Mouse (Mus musculus) left cerebral cortex, postnatal 4 days (tissue): ENCODE measurements around the gene Hnrnpll. TPM values are rescaled to one million over a fixed set of nuclear protein-coding genes. Genes with fewer than 3 reads are reported as not detected.
"Not testable (repeated sequence)": the region's sequence is repeated elsewhere in the genome, so short reads cannot be mapped to it uniquely, and the experiment has no call there.

ENCODE experiments used
- DNase-seq: peaks from one replicate; pipeline ENCODE4 v3.0.0-alpha.2; 2022
- intact Hi-C: fragments of 180-260 bp; cut with DNase I; formaldehyde crosslinking; loops from one replicate; pipeline ENCODE4 v1.15.1; 2025
- total RNA-seq, 2 experiments: library from RNA; stranded (reverse); gene quantifications; 2 replicates each; pipeline ENCODE4 v1.2.3; 2021

Hnrnpll gene
- total RNA-seq, 2 experiments from 2014 or later: 86.5 to 92.9 TPM

DNA sequence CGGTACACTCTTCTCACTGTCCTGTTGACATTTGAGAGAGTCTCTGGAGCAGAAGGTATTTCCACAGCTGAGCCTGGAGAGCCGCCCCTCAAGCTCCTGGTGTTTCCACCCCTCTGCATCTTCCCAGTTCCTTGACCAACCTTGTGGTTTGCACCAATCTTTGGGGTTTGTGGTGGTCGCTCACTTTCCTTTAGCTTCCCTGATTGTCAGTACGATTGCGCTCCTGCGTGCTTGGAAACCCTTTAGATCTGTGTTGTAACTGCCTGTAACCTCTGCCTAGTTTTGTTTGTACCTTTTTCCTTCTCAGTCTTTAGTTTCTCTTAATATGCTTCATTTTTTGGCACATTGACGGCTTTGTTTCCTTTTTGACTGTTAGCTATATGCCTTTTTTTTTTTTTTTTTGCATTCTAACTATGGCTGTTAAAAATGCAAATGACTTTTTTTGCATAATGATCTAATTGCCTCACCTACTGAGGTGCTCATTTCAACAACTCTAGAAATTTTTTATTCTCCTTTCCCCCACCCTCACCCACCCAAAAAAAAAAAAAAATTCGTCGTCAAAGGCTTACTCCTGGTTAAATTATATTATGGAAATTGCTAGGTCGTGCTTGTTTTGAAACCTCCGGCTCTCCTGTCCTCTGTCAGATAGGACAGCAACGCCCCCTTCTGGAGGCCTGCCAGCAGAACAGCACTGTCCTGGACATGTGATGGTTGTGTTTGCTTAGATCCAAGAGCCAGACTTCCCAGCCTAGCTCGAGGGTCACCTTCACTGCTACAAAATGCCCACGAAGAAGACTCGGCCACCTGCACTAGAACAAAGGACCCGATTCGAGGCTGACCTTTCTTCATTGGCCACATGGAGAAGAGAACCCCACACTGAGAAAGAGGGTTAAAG, 57.5 kb downstream of the Hnrnpll start:
- DNase-seq: peak; percentile 88

DNA sequence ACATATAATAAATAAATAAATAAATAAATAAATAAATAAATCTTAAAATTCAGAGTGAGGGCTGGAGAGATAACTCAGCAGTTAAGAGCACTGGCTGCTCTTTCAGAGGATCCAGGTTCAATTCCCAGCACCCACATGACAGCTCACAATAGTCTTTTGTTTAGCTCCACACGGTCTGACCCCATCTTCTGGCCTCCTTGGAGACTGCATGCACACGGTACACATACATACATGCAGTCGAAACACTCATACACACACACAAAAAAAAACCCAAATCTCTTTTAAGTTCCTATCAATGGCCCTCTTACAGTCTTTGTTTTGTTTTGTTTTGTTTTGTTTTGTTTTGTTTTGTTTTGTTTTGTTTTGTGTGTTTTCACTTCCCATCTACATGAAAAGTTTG, 58.3 kb downstream of the Hnrnpll start:
- intact Hi-C loops: loop anchor here (5.0 kb wide), 1 partner anchor 112 kb away; no protein-coding TSS in a partner anchor
- DNase-seq: not testable (repeated sequence)

More for the DNA sequence above, 57.5 kb downstream of the Hnrnpll start:
- intact Hi-C loops: loop anchor here (5.0 kb wide), 1 partner anchor 112 kb away; no protein-coding TSS in a partner anchor

DNA sequence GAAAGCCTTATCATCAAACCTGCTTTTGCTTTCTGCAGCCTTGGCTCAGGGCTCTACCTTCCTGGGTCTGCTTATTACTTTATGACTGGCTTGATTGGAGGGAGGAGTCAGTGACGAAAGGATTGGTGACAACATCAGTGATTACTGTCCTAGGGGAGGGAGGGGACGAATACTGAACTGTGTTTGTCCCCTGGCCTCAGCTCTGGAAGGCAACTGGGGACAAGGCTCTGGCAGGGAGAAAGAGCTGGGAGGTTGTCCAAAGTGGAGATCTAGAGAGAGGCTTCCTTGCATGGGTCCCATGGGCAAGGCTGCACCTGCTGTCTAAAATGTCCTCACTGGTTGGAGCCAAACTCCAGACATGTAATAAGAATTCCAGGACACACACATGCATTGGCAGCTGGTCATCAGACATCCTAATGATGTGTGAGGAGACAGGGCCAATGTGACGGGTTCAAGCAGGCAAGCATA, 59.7 kb downstream of the Hnrnpll start:
- DNase-seq: peak; percentile 39
- intact Hi-C loops: loop anchor here (5.0 kb wide), 1 partner anchor 110 kb away; no protein-coding TSS in a partner anchor

DNA sequence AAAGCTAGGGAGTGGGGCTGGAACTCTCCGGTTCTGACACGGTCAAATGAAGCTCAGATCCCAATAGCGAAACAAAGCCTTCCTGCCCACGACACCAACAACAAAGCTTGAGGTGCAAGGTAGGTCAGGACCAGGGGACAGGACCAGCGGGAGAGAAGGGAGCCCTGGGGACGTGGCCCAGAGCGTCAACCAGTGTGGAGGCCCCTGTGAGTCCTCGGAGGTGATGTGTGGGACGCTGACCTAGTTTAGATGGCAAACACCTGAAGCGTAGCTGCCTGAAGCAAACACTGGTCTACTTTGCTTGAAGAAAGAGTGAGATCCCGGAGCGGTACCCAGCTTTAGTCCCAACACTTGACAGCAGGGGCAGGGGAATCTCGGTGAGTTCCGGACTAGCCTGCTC, 62.5 kb downstream of the Hnrnpll start:
- intact Hi-C loops: loop anchor here (5.0 kb wide), 1 partner anchor 107 kb away; no protein-coding TSS in a partner anchor

DNA sequence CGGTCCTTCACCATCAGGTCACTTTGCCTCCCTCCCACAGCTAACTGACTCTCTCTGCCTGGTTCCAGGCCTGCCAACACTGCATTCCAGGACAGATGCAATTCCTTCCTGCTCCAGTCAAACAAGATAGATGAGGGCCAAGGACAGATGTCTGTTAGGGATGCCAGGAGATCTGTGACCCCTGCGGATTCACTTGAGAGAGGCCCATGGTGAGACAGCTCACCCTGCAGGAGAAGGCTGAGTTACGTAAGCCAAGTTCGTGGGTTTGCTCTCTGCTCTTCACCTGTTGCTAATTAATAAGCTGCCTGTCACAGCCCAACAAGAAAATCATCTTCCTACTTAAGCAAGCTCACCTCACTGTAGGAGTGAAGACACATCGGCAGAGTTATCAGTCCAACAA, 63.1 kb downstream of the Hnrnpll start:
- intact Hi-C loops: no loop called here
- no peak for DNase-seq

More for the DNA sequence above, 62.5 kb downstream of the Hnrnpll start:
- DNase-seq: no peak

DNA sequence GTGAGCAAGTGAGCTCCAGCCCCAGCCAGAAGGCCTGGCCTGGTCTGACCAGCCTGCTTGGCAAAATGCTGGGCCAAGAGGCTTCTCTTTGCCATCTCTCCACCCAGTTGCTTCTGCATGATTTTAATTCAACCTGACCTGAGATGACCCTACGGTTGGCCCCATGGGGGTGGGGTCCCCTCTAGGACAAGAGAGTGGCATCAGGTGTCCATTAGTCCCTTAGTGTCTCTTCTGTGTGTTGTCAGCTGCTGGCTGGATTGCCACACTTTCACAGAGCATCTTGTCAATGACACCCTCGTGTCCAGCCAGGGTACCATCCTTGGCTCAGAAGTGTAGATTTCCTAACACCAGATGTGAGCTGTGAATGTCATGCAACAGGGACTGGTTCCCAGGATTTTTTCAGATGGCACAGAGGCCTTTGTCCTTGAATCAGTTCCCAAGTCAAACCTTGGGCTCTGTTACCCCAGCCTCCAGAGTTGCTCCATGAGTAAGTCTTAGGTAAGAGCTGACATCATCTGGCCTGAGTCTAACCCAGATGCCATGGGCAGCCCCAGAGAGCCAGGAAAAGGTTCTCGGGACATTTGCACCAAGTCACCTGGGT, 66.9 kb downstream of the Hnrnpll start:
- DNase-seq: peak; percentile 24
- intact Hi-C loops: no loop called here

DNA sequence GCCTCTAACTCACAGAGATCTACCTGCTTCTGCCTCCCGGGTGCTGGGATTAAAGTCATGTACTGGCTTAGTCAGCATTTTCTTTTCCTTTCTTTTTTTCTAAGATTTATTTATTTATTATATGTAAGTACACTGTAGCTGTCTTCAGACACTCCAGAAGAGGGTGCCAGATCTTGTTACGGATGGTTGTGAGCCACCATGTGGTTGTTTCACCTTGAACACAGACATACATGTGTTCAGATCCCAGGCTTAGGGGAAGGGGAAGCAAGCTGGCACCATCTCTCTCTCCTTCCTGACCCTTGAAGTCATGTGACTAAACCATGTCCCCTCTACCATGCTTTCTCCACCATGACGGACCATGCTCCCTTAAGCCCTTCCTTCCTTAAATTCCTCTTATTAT, 70.0 kb downstream of the Hnrnpll start:
- no peak for DNase-seq
- intact Hi-C loops: no loop called here

DNA sequence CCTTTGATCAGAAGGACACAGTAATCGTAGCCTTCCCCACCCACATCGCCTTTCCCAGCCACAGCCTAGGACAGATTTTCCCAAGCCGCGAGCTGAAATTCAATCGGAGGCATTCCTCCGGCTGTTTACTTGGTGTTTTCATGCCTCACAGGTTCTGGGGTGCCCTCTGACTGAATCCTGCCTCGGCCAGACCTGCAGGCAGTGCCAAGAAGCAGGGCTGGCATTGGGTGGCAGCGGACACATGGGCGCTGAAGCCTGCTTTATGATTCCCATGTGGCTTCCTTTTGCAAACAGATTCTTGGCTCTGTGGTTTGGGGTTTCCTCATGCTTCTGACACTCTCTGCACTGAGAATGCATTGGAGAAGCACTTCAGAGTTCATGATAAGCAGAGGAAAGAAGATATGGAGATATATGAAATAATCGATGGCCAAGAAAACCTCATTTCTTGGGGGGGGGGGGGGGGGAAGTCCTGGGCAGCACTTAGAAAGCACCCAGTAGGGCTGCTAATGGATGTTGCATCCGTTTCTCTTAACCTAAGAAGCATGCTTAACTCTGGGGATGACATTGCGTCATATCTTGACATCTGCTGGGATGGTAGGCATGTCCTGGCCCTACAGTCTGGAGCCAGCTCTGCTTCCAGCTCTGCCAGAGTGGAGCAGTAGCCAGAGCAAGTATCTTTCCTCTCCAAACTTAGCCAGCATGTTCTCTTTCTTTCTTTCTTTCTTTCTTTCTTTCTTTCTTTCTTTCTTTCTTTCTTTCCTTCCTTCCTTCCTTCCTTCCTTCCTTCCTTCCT, 70.8 kb downstream of the Hnrnpll start:
- intact Hi-C loops: no loop called here
- no peak for DNase-seq

DNA sequence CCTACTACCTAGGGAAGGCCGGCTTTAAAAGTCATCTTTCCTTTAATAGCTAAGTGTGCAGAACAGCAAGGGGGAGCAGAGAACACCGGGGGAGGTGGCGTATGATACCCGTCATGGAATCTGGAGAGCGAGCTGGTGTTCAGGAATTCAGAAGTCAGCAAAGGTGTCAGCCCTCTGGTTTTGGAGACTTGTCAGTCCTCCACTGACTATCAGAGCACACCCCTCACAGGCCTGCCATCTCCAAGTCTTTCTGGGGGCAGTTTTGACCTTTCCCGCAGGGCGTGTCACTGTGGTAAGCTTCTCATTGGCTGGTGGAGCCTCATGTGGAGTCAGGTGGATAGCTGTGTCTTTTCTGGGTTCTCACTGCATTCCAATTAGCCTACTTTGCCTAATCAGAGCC, 72.0 kb downstream of the Hnrnpll start:
- intact Hi-C loops: no loop called here
- DNase-seq: no peak

DNA sequence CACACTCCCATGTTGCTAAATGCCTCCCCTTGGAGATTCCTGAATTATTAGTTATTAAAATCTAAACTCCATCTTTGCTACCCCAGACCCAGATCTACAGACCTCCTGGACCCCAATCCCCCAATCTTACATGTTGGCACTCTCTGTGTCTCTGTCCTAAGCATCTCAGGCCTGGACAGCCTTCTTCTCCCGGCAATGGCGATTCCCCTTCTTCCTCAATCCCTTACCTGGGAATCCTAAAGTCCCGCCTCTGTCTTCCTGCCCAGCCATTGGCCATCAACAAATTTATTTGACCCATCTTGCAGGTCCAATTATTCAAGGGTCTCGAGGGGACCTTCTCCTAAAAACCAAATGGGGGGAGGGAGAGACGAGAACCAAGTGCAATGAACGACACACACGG, 77.7 kb downstream of the Hnrnpll start:
- intact Hi-C loops: no loop called here
- DNase-seq: no peak

DNA sequence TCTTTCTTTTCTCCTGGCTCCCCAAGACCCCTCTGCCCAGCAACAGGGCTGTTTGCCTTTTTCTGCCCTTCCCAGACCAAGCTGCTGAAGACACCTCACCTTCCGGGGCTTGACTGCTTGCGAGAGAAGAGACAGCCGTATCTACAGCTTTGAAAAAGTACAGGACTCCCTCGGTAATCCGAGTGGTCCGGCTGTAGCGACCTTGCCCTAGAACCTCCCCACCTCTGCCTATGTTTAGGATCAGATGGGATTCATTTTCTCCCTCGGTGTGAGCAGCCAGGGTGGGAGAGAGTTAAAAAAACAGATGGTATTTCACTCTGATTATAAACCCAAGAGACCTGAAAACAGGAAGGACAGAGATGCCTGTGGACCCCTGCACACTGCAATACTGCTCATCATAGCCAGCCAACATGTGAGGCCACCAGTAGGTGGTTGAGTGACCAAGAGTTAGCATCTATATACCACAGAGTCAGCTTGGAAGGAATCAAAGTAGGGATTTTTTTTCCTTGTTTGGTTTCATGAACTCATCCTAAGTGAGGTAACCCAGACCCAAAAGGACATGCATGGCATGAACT, 79.1 kb downstream of the Hnrnpll start:
- intact Hi-C loops: no loop called here
- DNase-seq: no peak

DNA sequence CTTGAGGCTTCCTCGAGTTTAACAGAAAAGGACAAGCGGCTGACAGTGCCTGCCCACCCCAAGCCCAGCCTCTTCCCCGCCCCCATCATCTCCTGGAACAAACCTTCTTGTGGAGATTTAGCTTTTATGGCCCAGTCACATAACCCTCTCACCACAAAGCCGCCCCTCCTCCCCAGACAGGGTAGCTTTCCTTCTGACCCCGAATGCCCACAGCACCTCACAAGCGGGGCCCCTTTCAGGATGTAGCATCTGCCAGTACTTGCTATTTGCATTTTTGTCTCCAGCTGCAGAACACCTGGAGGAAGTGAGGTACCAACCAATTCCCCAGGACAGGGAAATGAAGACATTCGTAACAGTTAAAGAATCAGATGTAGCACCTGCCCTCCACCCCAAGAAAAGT, 79.6 kb downstream of the Hnrnpll start:
- intact Hi-C loops: no loop called here
- DNase-seq: no peak

DNA sequence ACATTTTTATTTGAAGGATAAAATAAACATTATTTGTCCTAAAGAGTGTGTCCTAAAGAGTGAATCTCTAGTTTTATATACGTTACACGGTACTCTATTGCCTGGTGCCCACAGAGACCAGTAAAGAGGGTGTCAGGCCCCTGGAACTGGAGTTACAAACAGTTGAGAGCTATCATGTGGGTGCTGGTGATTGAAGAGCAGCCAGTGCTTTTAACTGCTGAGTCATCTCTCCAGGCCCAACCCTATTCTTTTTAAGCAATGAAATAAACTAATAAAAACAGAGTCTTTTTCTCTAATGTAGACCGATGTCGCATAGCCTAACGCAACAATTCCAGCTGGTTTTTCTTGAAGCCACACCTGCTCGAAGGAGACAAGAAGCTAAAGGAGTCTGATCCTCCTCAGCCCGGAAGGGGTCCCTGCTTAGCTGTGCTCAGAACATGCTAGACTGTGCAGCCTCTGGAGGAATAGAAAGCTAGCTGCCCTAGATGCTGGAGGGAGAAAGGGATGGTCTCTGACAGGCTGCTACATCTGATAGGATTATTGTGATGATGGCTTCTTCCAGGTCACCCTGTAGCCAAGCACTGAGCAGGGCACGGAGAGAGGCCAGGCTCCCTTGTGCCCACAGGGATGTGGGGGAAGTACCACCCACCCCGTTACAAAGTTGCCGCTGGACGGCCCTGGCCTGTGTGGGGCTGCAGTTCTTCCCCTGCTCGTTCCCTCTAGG, 80.2 kb downstream of the Hnrnpll start:
- intact Hi-C loops: no loop called here
- no peak for DNase-seq

DNA sequence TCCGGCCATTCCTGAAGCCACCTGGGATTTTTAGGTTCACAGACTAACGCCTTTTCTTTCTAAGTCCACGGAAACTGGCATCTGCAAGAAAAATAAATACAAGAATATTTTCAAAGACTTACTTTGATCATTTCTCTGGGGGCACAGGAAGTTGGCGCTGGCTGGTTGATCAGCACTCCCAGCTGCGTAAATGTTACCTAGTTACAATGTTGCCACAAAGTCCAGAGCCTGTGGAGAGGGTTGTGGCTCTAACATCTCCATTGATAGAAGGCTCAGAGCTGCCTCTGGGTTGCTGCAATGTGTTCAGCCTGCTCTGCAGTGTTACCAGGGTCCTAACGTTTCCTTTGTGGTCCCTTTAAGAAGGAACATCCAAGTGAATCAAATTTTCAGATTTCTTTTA, 80.8 kb downstream of the Hnrnpll start:
- no peak for DNase-seq
- intact Hi-C loops: no loop called here

DNA sequence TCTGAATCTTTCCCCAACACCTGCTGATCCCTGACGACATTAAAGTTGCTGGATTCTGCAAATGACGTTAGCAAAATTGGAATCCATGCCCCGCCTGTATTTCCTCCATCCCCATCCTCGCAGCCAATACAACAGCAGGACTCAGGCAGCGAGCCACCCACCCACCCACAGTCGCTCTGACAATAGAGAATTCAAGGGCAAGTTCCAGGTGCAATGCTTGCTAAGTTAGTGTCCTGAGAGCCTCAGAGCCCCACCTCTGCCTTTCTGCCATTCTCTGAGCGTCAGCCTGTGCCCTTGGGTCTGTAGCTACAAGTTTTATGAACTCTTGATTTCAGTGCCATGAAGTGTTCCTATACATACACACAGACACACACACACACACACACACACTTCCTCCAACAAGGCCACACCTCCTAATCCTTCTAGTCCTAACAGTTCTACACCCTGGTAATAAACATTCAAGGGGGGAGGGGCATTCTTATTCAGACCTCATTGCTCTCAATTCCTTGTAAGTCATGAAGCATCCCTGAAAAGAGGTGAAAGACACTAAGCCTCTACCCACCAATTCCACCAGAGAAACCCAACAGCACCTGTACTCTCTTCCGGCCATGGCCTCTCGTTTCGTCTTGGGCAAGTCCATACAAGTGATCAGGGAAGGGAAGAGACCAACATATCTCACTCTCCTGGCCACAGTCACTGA, 81.6 kb downstream of the Hnrnpll start:
- intact Hi-C loops: no loop called here
- DNase-seq: no peak
